Mouse (Mus musculus): Measurements from ENCODE around the gene Catsper4. TPM values are rescaled to one million over a fixed set of nuclear protein-coding genes. Genes with fewer than 3 reads are reported as not detected.

The Catsper4 gene
- polyA plus RNA-seq, 1 experiment from 2014 or later = not detected

DNA sequence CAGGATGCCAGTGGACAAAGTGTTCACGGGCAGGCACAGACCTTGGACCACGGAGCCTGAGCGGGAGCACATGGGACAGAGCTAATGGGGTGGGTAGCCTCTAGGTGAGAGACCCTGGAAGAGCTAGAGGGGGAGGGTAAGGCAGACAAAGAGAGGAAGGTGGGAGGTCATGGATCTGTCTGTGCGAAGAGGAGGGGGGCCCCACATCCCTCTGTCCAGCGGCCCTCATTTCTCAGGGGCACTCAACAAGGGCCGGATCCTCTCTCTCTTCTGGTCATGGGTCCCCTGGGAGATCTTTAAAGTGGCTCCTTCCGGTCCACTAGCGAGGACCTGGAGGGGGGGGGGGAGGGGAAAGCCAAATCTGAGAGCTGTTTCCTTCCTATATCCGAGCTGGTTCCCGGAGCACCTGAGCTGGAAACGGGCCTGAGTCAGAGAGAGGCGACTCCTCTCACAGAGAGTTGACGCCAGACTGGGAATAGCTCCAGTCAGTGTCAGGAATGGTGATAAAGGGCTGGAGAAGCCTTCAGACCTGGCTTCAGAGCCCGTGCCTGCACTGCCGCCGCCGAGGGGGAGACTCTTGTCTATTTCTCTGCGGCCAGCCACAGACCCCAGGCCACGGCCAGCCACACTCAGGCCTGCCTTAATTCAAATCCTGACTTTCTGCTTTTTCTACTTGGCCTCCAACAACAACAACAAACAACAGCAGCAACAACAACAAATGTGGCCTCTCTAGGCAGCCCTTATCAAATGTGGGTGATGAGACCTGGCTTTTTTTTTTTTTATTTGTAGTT is 29.4 kb upstream of the Catsper4 start:
- Histone ChIP-seq H3K27ac (no peak overlapping the region), H3K36me3 (no peaks in the 10 kb centered on the region), H3K4me2 (replicated peaks) (no peak overlapping the region), H3K9me3 (no peaks in the 10 kb centered on the region), H3K4me3 (replicated peaks) (no peak overlapping the region), H3K27me3 (peaks cover 46% of the 10 kb centered on the region), H3K9ac (replicated peaks) (0 out of 2 replicates have a peak overlapping the region, but pooled peaks have one; percentile 14), H3K4me1 (replicated peaks) (peaks cover 51% of the 10 kb centered on the region)
- no peak for ATAC-seq
- 8% methylated on average over 19 of the region's 19 CpGs for WGBS

DNA sequence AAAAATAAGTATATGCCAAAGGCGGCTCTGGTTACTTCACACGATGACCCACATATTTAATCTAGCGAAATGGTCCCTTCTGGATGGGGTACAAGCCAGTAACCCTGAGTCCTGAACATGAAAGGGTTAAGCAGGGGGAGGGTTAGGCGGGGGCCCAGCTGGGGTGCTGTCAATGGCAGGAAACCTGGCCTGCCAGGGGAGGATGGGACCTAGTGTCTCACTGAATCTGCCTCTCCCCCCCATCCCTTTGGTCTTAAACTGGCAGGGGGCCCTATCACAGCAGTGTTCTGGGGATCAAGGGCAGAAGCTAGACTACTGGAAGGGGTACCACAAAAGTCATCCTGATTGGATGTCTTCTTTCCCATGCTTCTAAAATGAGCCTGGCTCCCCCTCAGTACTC is 28.7 kb upstream of the Catsper4 start:
- ATAC-seq = no peak
- H3K9ac ChIP-seq (replicated peaks) = no peak overlapping the region
- H3K4me3 ChIP-seq (replicated peaks) = no peak overlapping the region
- no peaks in the 10 kb centered on the region for H3K9me3 ChIP-seq
- no peak overlapping the region for H3K27ac ChIP-seq
- peaks cover 53% of the 10 kb centered on the region for H3K27me3 ChIP-seq
- H3K4me2 ChIP-seq (replicated peaks) = no peak overlapping the region
- H3K4me1 ChIP-seq (replicated peaks) = peaks cover 59% of the 10 kb centered on the region
- H3K36me3 ChIP-seq = no peaks in the 10 kb centered on the region
- 14% methylated on average over 4 of the region's 4 CpGs for WGBS

DNA sequence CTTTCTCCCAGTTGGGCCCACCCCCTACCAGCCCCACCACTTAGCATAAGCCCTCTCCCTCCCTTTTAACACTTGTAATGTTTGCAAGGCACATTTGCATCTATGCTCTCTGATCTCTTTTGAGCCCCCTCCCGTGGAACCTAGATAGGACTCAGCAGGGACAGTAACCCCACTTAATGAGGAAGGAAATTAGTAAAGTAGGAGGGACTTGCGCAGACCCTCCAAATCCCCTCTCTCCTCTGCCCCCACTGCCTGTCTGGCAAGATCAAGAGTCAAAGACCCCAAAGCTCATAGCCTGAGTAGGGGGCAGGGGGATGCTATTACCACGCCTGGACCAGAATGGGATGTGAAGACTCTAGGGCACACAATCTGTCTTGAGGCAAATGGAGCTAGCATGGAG is 27.7 kb upstream of the Catsper4 start:
- Histone ChIP-seq H3K27me3 (peaks cover 63% of the 10 kb centered on the region), H3K27ac (no peak overlapping the region), H3K36me3 (no peaks in the 10 kb centered on the region), H3K9ac (replicated peaks) (no peak overlapping the region), H3K9me3 (no peaks in the 10 kb centered on the region), H3K4me1 (replicated peaks) (peaks cover 69% of the 10 kb centered on the region), H3K4me2 (replicated peaks) (no peak overlapping the region), H3K4me3 (replicated peaks) (no peak overlapping the region)
- WGBS = 23% methylated on average over 3 of the region's 3 CpGs
- ATAC-seq = no peak

DNA sequence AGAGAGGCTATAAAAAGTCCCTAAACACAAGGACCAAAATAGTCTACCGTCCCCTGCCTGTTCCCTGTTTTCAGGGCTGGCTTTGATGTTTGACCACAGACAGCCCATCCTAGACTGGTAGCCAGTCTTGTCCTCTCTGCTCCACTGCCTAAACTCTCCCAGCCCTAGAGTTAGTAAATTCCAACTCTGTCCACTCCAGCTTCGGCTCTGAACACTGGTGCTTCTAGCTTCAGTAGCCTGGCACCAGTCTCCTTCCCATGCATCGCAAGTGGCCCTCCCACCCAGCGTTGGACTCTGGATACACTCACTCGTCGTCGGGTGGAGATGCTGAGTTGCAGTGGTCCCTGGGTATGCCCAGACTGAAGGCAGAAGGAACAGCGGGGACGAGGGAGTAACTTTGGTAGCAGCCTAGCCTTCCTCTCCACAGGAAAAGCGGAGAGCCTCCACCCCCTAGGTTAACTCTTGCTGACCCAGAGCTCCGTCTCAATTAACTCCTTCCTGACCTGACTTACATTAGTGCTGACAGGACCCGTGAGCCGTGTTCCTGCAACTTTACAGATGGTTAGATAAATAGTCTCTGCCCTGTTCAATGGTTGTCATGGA is 26.6 kb upstream of the Catsper4 start, which contains the start of gene Grrp1:
Gene Grrp1 (minus strand): TSS at position 385 of the 603 bp plus-strand sequence.
- H3K4me3 ChIP-seq (replicated peaks) = peak within 1 kb of the TSS; percentile 54
- H3K4me2 ChIP-seq (replicated peaks) = peak within 1 kb of the TSS; percentile 7; the same call in 1 of the 2 replicates
- H3K27ac ChIP-seq = no peak within 1 kb of the TSS
- no peak within 1 kb of the TSS for H3K9ac ChIP-seq (replicated peaks)
- no peaks in the 10 kb centered on the region for H3K36me3 ChIP-seq
- ATAC-seq = no peak
- peaks cover 74% of the 10 kb centered on the region for H3K27me3 ChIP-seq
- H3K4me1 ChIP-seq (replicated peaks) = peaks cover 75% of the 10 kb centered on the region
- H3K9me3 ChIP-seq = no peaks in the 10 kb centered on the region
- 1% methylated on average over 13 of the region's 13 CpGs for WGBS

DNA sequence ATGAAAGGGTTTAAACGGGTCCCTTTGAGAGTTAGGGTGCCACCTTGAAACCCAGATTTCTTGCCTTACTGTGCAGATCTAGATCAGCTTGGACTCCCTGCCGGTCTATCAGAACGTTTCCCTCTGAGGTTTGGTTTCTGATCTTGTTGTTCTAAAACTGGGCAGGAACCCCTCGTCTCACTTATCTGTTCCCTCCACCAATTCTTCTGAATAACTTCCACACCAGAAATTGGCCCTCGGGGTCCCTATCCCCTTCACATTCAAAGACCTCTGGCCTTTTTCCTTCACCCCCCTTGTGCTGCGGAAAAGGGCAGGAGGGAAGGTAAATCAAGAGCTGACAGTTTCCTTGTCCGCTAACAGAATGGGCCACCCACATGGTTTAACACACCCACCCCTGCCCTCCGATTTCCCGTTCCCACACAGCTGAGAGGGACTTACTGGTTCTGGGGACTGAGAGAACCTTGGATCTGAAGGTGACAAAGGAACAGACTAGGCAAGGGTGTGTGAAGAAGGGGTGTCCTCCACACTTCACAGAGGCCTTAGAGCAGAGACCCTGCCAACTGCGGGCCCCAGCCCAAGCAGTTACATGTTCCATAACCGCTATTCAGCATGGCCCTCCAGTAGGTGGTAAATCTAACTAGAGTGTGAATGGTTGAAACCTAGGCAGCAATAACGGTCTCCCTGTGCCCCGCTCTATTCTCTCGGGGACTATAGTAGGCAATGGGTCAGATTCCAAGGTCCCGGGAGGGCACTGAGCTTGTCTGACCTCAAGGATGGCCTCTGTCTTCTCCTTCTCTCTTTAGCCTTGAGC is 25.9 kb upstream of the Catsper4 start:
- ATAC-seq = no peak
- Histone ChIP-seq H3K36me3 (no peaks in the 10 kb centered on the region), H3K4me2 (replicated peaks) (0 out of 2 replicates have a peak overlapping the region, but pooled peaks have one; percentile 7), H3K27me3 (peaks cover 81% of the 10 kb centered on the region), H3K4me3 (replicated peaks) (peak overlapping the region; percentile 54), H3K9ac (replicated peaks) (no peak overlapping the region), H3K27ac (no peak overlapping the region), H3K9me3 (no peaks in the 10 kb centered on the region), H3K4me1 (replicated peaks) (peaks cover 75% of the 10 kb centered on the region)
- WGBS = 7% methylated on average over 15 of the region's 15 CpGs

DNA sequence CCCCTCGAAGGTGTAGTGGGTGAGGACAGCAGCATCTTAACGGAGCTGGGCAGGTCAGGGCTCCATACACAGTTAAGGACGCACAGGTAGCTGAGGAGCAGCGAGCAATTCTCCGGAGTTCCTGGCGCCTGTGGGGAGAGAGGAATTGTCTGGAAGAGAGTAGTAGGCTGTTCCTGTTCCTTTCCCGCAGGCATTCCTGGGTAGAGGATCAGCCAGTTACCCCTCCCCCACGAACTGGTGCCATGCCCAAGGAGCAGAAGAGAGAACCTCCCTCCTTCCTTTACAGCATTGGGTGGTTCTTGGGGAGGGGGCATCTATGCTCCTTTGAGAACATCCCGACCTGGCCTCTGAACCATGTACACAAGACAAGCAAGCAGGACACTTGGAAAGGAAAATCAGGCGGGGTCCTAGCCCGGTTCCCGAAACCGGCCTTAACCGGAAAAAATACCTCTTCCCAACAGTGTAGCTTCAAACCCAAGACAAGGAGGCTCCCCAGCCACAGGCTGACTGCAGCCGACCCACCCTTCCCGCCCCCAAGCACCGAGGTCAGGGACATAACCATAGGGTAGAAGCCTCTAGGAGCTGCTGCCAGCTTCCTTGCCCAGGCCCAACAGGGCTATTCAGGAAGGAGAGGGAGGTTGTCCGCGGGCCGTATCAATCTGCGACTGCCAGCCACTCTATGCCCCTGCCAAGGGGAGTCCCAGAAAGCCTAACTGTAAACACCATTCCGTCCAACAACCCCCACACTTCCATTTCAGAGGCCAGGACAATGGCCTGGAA is 25.1 kb upstream of the Catsper4 start:
- Histone ChIP-seq H3K27me3 (peaks cover 89% of the 10 kb centered on the region), H3K36me3 (no peaks in the 10 kb centered on the region), H3K9me3 (no peaks in the 10 kb centered on the region), H3K4me1 (replicated peaks) (peaks cover 74% of the 10 kb centered on the region), H3K9ac (replicated peaks) (peak overlapping the region; percentile 76), H3K4me2 (replicated peaks) (peak overlapping the region; percentile 79), H3K4me3 (replicated peaks) (peak overlapping the region; percentile 54), H3K27ac (no peak overlapping the region)
- WGBS = 5% methylated on average over 22 of the region's 22 CpGs
- ATAC-seq = no peak; the same call in 1 of the 2 replicates

DNA sequence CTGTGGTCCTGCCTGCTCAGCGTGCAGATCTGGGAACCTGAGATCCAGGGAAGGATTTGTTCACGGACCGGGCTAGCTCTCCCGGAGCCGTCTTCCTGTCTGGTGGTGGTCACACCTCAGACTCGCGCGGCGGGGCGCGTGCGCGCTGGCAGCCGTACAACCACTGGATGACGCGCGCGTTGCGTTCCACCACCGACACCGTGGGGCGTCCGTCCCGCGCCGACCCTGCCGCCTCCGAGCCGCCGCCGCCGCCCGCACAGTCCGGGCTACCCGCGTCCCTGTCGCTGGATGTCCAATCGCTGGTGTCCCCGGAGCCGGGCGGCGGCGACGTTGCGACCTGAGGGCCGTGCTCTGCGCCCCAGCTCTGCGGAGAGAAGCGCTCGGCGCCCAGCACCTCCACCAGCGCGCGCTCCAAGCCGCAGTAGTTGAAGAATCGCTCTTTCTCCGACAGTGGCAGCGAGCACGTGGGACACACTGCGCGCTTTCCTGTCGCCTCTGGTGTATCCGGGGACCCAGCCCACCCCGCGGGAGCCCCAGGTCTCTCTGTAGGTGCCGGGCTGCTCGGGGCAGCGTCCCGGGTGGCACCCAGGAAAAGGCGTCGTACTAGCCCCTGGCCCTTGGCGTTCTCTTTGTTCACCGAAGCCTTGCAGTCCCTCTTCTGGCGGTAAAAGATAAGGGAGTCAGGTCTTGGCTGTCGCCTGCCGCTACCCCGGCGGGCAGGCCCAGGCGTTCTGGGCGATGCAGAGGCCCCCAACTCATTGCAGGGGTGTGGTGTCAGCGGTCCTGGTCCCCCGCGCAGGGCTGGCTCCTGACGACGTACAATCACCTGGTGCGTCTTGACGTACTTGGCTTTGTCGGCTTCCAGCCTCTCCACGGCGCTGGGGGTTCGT is 24.3 kb upstream of the Catsper4 start:
- peak; percentile 68 for ATAC-seq
- Histone ChIP-seq H3K4me3 (replicated peaks) (peak overlapping the region; percentile 54), H3K36me3 (no peaks in the 10 kb centered on the region), H3K27me3 (peaks cover 97% of the 10 kb centered on the region), H3K9me3 (no peaks in the 10 kb centered on the region), H3K27ac (peak overlapping the region; percentile 42), H3K4me2 (replicated peaks) (peak overlapping the region; percentile 79), H3K9ac (replicated peaks) (peak overlapping the region; percentile 76), H3K4me1 (replicated peaks) (peaks cover 66% of the 10 kb centered on the region)
- under 1% methylated on average over 91 of the region's 91 CpGs for WGBS

DNA sequence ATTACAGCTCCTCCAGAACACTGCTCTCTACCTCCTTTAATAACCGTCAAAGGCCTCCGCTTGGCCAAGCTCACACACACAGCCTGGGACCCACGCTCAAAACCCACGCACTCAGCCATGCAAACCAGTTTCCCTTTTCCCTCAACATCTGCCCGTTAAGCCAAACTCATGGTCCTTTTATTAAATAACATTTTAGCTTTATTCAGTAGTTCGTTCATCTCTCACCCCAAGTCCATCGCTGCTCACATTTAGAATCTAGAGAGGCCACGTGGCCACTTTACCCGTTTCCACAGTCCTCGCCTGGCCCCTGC is 23.7 kb upstream of the Catsper4 start:
- Histone ChIP-seq H3K9me3 (no peaks in the 10 kb centered on the region), H3K4me1 (replicated peaks) (peaks cover 65% of the 10 kb centered on the region), H3K27me3 (peaks cover 96% of the 10 kb centered on the region), H3K27ac (no peak overlapping the region), H3K4me2 (replicated peaks) (peak overlapping the region; percentile 79), H3K9ac (replicated peaks) (peak overlapping the region; percentile 76), H3K36me3 (no peaks in the 10 kb centered on the region), H3K4me3 (replicated peaks) (peak overlapping the region; percentile 54)
- no peak for ATAC-seq
- WGBS = 8% methylated on average over 10 of the region's 10 CpGs

DNA sequence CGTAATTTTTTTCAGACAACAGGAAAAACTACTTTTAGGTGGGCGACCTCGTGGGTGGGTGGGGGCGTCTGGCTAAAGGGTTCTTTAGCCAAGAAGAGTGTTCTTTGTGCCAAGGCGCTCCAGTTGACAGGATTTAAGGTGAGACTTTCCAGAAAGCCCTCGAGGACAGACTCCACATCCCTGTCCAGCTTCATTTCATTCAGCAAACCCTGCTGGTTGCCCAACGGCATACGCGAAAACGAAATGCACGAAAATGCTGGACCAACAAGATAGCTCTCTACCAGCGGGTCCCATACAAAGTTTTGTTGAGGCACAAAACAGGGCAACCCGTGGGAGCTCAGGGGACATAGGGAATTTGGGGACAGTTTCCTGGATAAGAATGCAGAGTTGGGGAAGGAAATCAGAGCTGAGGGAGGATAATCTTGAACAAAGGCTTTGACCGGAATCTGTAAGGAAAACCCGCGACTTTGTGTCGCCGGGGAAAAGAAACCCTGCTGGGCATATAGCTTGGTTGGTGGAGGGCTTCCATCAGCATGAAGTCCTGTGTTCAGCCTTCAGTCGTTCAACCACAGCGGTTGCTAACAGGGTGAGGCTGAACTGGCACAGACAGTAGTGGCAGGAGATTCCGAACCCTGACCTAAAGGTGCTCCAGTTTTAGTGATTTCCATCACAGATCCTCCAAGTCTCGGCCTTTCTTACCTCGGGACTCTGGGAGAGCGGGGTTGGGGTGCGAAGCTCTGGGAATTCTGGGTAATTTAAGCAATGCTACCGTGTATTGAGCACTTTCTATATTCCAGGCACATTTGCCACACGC is 23.1 kb upstream of the Catsper4 start:
- 4% methylated on average over 27 of the region's 27 CpGs for WGBS
- H3K4me1 ChIP-seq (replicated peaks) = peaks cover 66% of the 10 kb centered on the region
- peaks cover 91% of the 10 kb centered on the region for H3K27me3 ChIP-seq

DNA sequence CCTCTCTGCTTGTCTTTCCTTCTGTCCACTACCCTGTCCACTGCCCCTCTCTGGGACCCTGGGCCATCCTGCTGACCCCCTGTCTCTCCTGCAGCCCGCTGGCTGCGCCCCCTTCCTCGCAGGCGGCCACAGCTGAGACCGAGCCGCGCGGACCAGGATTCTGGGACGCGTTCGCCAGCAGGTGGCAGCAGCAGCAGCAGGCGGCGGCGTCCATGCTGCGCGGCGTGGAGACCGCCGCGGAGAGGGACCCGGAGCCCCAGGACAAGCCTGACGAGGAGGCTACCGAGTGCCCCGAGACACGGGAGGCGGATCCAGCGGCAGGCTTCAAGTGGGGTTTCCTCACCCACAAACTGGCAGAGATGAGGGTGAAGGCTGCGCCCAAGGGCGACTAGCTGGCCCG is 22.5 kb upstream of the Catsper4 start:
- H3K36me3 ChIP-seq = no peaks in the 10 kb centered on the region
- H3K4me1 ChIP-seq (replicated peaks) = peaks cover 64% of the 10 kb centered on the region
- peak overlapping the region; percentile 51 for H3K9ac ChIP-seq (replicated peaks)
- H3K4me3 ChIP-seq (replicated peaks) = peak overlapping the region; percentile 54
- H3K4me2 ChIP-seq (replicated peaks) = peak overlapping the region; percentile 79
- peak; percentile 40; the same call in 1 of the 2 replicates for ATAC-seq
- H3K27me3 ChIP-seq = peaks cover 84% of the 10 kb centered on the region
- H3K9me3 ChIP-seq = no peaks in the 10 kb centered on the region
- under 1% methylated on average over 30 of the region's 30 CpGs for WGBS
- H3K27ac ChIP-seq = no peak overlapping the region

More for the DNA sequence above, 23.1 kb upstream of the Catsper4 start:
- no peaks in the 10 kb centered on the region for H3K9me3 ChIP-seq
- no peak overlapping the region for H3K27ac ChIP-seq
- H3K4me2 ChIP-seq (replicated peaks) = peak overlapping the region; percentile 79
- no peak for ATAC-seq
- no peaks in the 10 kb centered on the region for H3K36me3 ChIP-seq
- H3K9ac ChIP-seq (replicated peaks) = peak overlapping the region; percentile 76; the same call in 1 of the 2 replicates
- H3K4me3 ChIP-seq (replicated peaks) = peak overlapping the region; percentile 54

All from midbrain, embryonic 13.5 days (tissue).